Mouse (Mus musculus) intestine, postnatal 0 days (tissue): ENCODE data around the gene Gcsh. TPM values are rescaled to one million over a fixed set of nuclear protein-coding genes. Genes with fewer than 3 reads are reported as not detected.

ENCODE experiments used
- ATAC-seq: fragments of 200-750 bp; cut with Nextera tagmentation; 2 replicates; pipeline ENCODE4 v1.8.0; 2017; ENCODE audit warnings: mild to moderate bottlenecking, moderate TSS enrichment, moderate library complexity
- H3K27ac ChIP-seq: fragments of 300-500 bp; sonication (generic); 2 replicates; pipeline ENCODE4 v1.5.1; 2014; ENCODE audit warnings: mild to moderate bottlenecking, low read depth, low read length, moderate library complexity
- H3K27me3 ChIP-seq: fragments of 300-500 bp; sonication (generic); replicated peaks from 2 replicates; pipeline ENCODE4 v1.6.1; 2014; ENCODE audit warnings: low read length, mixed read lengths; ENCODE audit not compliant: control insufficient read depth, insufficient read depth
- H3K36me3 ChIP-seq: fragments of 300-500 bp; sonication (generic); 2 replicates; pipeline ENCODE4 v1.6.1; 2014; ENCODE audit warnings: mild to moderate bottlenecking, moderate library complexity; ENCODE audit not compliant: control insufficient read depth, insufficient read depth
- H3K4me1 ChIP-seq: fragments of 300-500 bp; sonication (generic); replicated peaks from 2 replicates; pipeline ENCODE4 v1.6.1; 2014; ENCODE audit warnings: antibody characterized with exemption, low read length, mixed read lengths; ENCODE audit not compliant: control insufficient read depth, insufficient read depth
- H3K4me2 ChIP-seq: fragments of 300-500 bp; sonication (generic); replicated peaks from 2 replicates; pipeline ENCODE4 v1.6.1; 2014; ENCODE audit warnings: low read depth, mild to moderate bottlenecking, moderate library complexity
- H3K4me3 ChIP-seq: fragments of 300-500 bp; sonication (generic); 2 replicates; pipeline ENCODE4 v1.5.1; 2014; ENCODE audit warnings: low read depth, low read length
- H3K9ac ChIP-seq: fragments of 300-500 bp; sonication (generic); 2 replicates; pipeline ENCODE4 v1.6.1; 2014; ENCODE audit warnings: mild to moderate bottlenecking, low read depth, low read length
- H3K9me3 ChIP-seq: fragments of 300-500 bp; sonication (generic); 2 replicates; pipeline ENCODE4 v1.6.1; 2016; ENCODE audit warnings: mixed run types; ENCODE audit not compliant: control insufficient read depth
- CTCF ChIP-seq: sonication (generic); IDR thresholded peaks from 2 replicates; pipeline ENCODE4 v1.5.1; 2016; ENCODE audit warnings: low read depth, mild to moderate bottlenecking, control low read depth, antibody characterized with exemption, moderate library complexity
- WGBS: fragments of 180-500 bp; shearing (Covaris S2); extraction: QIAGEN DNeasy Blood & Tissue Kit; methylation state at CpG from one replicate; pipeline ENCODE4 v1.1.7; 2014; 5-methylcytosine and 5-hydroxymethylcytosine counted together
- polyA plus RNA-seq: library from polyadenylated mRNA; unstranded; fragments of >200 nt; fragmentation: Nextera tagmentation; extraction: Ambion mirVana; gene quantifications from 2 replicates; pipeline ENCODE4 v1.2.1, GENCODE M21; 2015

Gene Gcsh
- polyA plus RNA-seq, 1 experiment from 2014 or later, result 91.8 TPM

DNA sequence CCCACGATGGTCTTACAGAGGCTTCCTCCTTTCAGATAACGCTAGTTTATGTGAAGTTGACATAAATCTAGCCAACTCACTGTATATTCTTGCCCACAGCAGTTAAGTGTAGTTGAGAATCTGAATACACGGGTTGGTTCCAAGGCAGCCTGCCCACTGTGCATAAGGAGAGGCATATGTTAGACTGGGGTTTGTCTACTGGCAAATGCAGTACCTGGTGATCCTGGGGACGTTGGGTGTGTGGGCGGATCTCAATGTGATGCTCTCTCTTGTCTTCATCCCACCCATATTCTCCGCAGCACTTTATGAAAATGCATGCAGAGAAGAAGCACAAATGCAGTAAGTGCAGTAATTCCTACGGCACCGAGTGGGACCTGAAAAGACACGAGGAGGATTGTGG lies 38.9 kb downstream of the Gcsh start:
- H3K4me3 ChIP-seq, result no peak overlapping the region
- H3K27ac ChIP-seq, result no peak overlapping the region
- H3K9ac ChIP-seq, result no peak overlapping the region
- H3K36me3 ChIP-seq, result peaks cover 60% of the 10 kb centered on the region
- ATAC-seq, result no peak
- no peaks in the 10 kb centered on the region for H3K9me3 ChIP-seq
- no peaks in the 10 kb centered on the region for H3K4me1 ChIP-seq
- H3K27me3 ChIP-seq, result no peaks in the 10 kb centered on the region
- 92% methylated on average over 9 of the region's 9 CpGs for WGBS
- no peak for TF ChIP-seq CTCF
- no peak overlapping the region for H3K4me2 ChIP-seq

DNA sequence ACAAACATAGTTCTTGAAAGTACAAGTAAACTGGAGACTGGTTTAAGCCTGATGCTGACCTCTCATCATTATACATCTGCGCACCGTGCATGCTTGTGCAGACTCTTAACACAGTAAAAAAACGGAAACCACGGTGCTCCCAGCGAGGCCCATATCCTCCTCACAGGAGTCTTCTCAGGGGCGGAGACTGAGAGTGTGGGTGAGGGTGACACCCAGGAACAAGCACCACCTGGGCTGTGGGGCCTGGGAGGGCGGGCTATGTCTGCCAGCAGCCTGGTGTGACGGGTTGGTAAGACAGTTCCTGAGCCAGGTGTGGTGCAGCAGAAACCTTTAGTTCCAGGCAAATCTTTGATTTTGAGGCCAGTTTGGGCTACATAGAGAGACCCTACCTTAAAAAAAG lies 40.9 kb downstream of the Gcsh start:
- no peak for ATAC-seq
- no peaks in the 10 kb centered on the region for H3K9me3 ChIP-seq
- H3K36me3 ChIP-seq, result peaks cover 44% of the 10 kb centered on the region
- H3K27ac ChIP-seq, result no peak overlapping the region
- H3K9ac ChIP-seq, result no peak overlapping the region
- no peak for TF ChIP-seq CTCF
- H3K4me2 ChIP-seq, result no peak overlapping the region
- H3K4me1 ChIP-seq, result no peaks in the 10 kb centered on the region
- H3K27me3 ChIP-seq, result no peaks in the 10 kb centered on the region
- no peak overlapping the region for H3K4me3 ChIP-seq
- 83% methylated on average over 8 of the region's 8 CpGs for WGBS

DNA sequence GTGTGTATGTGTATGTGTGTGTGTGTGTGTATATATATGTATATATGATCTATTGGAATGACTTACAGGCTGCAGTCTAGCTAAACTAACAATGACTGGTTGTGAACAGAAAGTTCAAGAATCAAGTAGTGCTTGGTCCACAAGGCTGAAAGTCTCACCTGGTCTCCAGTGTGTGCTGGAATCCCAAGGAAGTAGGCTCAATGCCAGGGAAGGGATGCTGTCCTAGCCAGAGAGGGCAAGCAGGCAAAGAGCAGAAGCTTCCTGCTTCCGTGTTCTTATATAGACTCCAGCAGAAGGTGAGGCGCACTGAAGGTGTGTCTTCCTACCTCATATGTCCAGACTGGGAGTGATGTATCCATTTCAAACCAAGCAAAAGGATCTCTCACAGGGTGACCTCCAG lies 41.6 kb downstream of the Gcsh start:
- WGBS, result 66% methylated on average over 2 of the region's 2 CpGs
- Histone ChIP-seq H3K4me1 (no peaks in the 10 kb centered on the region), H3K9me3 (no peaks in the 10 kb centered on the region), H3K9ac (no peak overlapping the region), H3K36me3 (peaks cover 37% of the 10 kb centered on the region), H3K27me3 (no peaks in the 10 kb centered on the region), H3K4me3 (no peak overlapping the region), H3K27ac (no peak overlapping the region), H3K4me2 (no peak overlapping the region)
- ATAC-seq, result peak; percentile 29
- TF ChIP-seq CTCF, result no peak

DNA sequence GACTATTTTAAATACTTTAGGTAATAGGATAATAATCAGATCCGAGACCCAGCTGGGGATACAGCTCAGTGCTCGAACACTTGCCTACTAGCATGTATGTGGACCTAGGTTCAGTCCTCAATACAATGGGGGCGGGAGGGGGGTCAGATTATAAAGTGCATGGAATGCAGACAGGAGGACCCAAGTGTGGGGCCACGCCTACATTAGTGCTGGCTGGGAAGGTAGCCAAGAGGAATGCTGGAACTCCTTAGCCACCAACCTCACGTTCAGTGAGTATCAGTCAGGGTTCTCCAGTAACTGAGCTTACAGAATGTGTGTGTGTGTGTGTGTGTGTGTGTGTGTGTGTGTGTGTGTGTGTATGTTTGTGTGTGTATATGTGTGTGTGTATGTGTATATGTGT lies 42.0 kb downstream of the Gcsh start:
- Histone ChIP-seq H3K4me2 (peak overlapping the region; percentile 17; the same call in 1 of the 2 replicates), H3K9me3 (no peaks in the 10 kb centered on the region), H3K9ac (no peak overlapping the region), H3K4me1 (no peaks in the 10 kb centered on the region), H3K27ac (no peak overlapping the region), H3K27me3 (no peaks in the 10 kb centered on the region), H3K4me3 (no peak overlapping the region), H3K36me3 (peaks cover 33% of the 10 kb centered on the region)
- ATAC-seq, result peak; percentile 56; the same call in 1 of the 2 replicates
- WGBS, result 39% methylated on average over 5 of the region's 5 CpGs
- TF ChIP-seq CTCF, result no peak

DNA sequence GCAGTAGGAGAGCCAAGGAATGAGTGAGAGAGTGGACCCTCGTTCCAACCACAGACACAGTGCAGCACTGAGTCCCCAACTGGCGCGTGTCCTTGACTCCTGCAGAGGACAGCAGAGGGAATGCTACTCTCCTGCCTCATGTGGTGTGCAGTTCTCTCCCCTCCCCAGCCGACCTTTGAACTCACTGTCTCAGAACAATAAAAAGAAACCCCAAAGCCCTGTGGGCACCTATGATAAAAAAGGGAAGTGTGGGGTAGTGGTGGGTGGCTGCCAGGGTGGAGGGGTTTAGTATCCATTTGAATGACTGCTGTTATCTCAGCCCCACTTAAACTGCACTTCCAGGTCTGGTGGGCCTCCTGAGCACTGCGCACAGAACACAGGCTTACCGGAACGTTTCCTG lies 45.7 kb downstream of the Gcsh start:
- no peak overlapping the region for H3K27ac ChIP-seq
- no peak overlapping the region for H3K9ac ChIP-seq
- no peak for ATAC-seq
- H3K36me3 ChIP-seq, result no peaks in the 10 kb centered on the region
- no peak overlapping the region for H3K4me2 ChIP-seq
- H3K4me3 ChIP-seq, result no peak overlapping the region
- H3K27me3 ChIP-seq, result no peaks in the 10 kb centered on the region
- no peaks in the 10 kb centered on the region; the same call in 1 of the 2 replicates for H3K4me1 ChIP-seq
- no peaks in the 10 kb centered on the region for H3K9me3 ChIP-seq
- no peak for TF ChIP-seq CTCF
- 56% methylated on average over 7 of the region's 7 CpGs for WGBS

DNA sequence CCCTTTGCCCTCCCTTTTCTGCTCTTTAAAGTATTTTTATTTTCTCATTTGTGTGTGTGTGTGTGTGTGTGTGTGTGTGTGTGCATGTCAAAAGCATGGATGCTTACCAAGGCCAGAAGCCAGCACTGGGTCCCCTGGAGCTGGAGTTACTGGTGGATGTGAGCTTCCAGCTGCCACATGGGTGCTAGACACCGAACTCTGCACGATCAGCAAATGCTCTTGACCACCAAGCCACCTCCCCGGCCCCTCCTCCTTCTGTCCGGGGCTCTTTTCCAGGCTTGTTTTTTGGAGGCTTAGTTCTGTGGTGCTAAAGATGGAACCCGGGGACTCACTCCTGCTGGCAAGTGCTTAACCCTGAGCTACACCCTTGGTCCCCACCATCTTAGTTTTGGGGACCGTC lies 46.5 kb downstream of the Gcsh start:
- no peak for ATAC-seq

More for the DNA sequence above, 46.5 kb downstream of the Gcsh start:
- TF ChIP-seq CTCF, result no peak
- no peaks in the 10 kb centered on the region; the same call in 1 of the 2 replicates for H3K4me1 ChIP-seq
- no peak overlapping the region for H3K4me3 ChIP-seq
- H3K9me3 ChIP-seq, result no peaks in the 10 kb centered on the region
- 85% methylated on average over 6 of the region's 6 CpGs for WGBS
- no peak overlapping the region for H3K27ac ChIP-seq
- H3K27me3 ChIP-seq, result no peaks in the 10 kb centered on the region
- H3K36me3 ChIP-seq, result no peaks in the 10 kb centered on the region
- no peak overlapping the region for H3K4me2 ChIP-seq
- no peak overlapping the region for H3K9ac ChIP-seq
